ENCODE assay signal across 1 mouse cellular context in the genomic region with DNA sequence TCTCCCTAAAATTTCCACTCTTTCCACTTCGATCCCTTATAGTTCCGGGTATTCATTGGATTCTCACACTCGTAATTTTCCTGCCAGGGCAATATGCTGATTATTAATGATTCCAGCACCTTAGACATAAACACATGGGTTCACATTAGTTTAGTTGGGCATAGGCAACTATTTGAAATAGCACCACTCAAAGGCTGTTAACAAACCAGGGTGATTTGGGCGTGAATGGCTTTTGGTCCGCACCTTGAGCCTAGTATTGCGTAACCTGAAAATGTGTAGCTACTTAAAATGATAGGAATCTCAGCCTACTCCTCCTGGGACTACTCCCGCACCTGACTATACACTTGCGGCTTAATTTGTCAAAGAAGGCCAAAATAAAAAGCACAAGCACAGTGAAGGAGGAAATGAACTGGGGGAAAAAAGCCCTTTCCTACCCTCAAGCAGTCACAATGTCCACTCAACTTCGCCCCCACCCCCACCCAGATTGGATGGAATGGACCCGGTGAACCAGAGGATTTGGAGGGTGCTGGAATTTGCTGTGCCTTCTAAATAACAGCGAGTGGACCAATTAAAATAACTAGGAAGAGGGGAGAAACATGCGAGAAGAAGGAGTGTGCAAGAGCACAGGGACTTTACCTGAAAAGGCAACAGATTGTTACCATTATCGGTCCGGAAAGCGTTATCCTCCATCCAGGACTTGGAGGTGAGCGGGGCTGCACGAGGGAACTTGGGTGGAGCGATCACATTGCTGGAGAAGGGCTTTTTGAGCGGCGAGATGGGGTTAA.
TF ChIP-seq lines count a peak whose summit lies in the region.

No protein-coding gene starts in this region.

TF ChIP-seq in MEL, 35 proteins besides CTCF, POLR2A, EP300 and RAD21 (continued from another document):
- TF ChIP-seq SIN3A (IDR thresholded peaks at IDR 0.05; ENCODE audit: low read length), result no peak
- no peak for TF ChIP-seq POLR2AphosphoS2 (IDR thresholded peaks at IDR 0.05; ENCODE audit: low read length)
- TF ChIP-seq JUND (IDR thresholded peaks at IDR 0.05; ENCODE audit: low read depth, low read length), result no peak
- no peak for TF ChIP-seq BHLHE40 (IDR thresholded peaks at IDR 0.05; ENCODE audit: borderline replicate concordance, low read depth, low read length)
